Comparison of ENCODE assay signal across 8 mouse cellular contexts in genomic region chr2:71580632-71581466, GRCm38 (mm10). TPM values are rescaled to one million over a fixed set of nuclear protein-coding genes. Genes with fewer than 3 reads are reported as not detected.
DNase-seq lines count a peak whose midpoint lies in the region; ATAC-seq and TF ChIP-seq lines count a peak whose summit lies in the region.

No protein-coding gene starts in this region.

- 11% methylated on average over 50 of the region's 50 CpGs for WGBS in forebrain, embryonic 12.5 days
- WGBS in heart, postnatal 0 days: 8% methylated on average over 50 of the region's 50 CpGs
- 11% methylated on average over 50 of the region's 50 CpGs for WGBS in neural tube, embryonic 13.5 days

- no peak overlapping the region for H3K27ac ChIP-seq in forebrain, embryonic 12.5 days
- H3K27ac ChIP-seq in heart, postnatal 0 days (ENCODE audit: low read depth): no peak overlapping the region
- no peak overlapping the region for H3K27ac ChIP-seq in neural tube, embryonic 13.5 days (replicated peaks)

- peaks cover 9% of the 10 kb centered on the region; the same call in 1 of the 2 replicates for H3K27me3 ChIP-seq in forebrain, embryonic 12.5 days
- H3K27me3 ChIP-seq in heart, postnatal 0 days (ENCODE audit: control insufficient read depth, insufficient read depth, low read length): no peaks in the 10 kb centered on the region
- H3K27me3 ChIP-seq in neural tube, embryonic 13.5 days: 0 out of 2 replicates have a peak, but pooled peaks cover 2% of the 10 kb centered on the region

- no peaks in the 10 kb centered on the region for H3K36me3 ChIP-seq in forebrain, embryonic 12.5 days (replicated peaks)
- H3K36me3 ChIP-seq in heart, postnatal 0 days (replicated peaks; ENCODE audit: control insufficient read depth, insufficient read depth, low read length): no peaks in the 10 kb centered on the region
- no peaks in the 10 kb centered on the region for H3K36me3 ChIP-seq in neural tube, embryonic 13.5 days

- no peak for TF ChIP-seq EP300 in heart, postnatal 0 days (IDR thresholded peaks at IDR 0.05; ENCODE audit: low read depth)

- H3K4me3 ChIP-seq in forebrain, embryonic 12.5 days (replicated peaks): peak overlapping the region; percentile 52
- peak overlapping the region; percentile 55 for H3K4me3 ChIP-seq in heart, postnatal 0 days (ENCODE audit: low read depth, low read length)
- H3K4me3 ChIP-seq in neural tube, embryonic 13.5 days: peak overlapping the region; percentile 48

- H3K9me3 ChIP-seq in forebrain, embryonic 12.5 days: no peaks in the 10 kb centered on the region
- 0 out of 2 replicates have a peak, but pooled peaks cover 6% of the 10 kb centered on the region for H3K9me3 ChIP-seq in heart, postnatal 0 days (replicated peaks; ENCODE audit: control insufficient read depth, low read length)
- H3K9me3 ChIP-seq in neural tube, embryonic 13.5 days: no peaks in the 10 kb centered on the region

- TF ChIP-seq CTCF in heart, postnatal 0 days (IDR thresholded peaks at IDR 0.05; ENCODE audit: low read depth): peak; percentile 55

- ATAC-seq in forebrain, embryonic 12.5 days (ENCODE audit: low FRiP score): peak; percentile 84
- peak; percentile 86 for ATAC-seq in heart, postnatal 0 days (ENCODE audit: insufficient read depth, low read depth)
- peak; percentile 88 for ATAC-seq in neural tube, embryonic 13.5 days (ENCODE audit: low read depth)

- peak overlapping the region; percentile 66 for H3K4me2 ChIP-seq in forebrain, embryonic 12.5 days
- H3K4me2 ChIP-seq in heart, postnatal 0 days (ENCODE audit: low read depth, low read length): peak overlapping the region; percentile 80
- H3K4me2 ChIP-seq in neural tube, embryonic 13.5 days: peak overlapping the region; percentile 71

- H3K9ac ChIP-seq in forebrain, embryonic 12.5 days: peak overlapping the region; percentile 54
- H3K9ac ChIP-seq in heart, postnatal 0 days (replicated peaks; ENCODE audit: low read depth, low read length): 0 out of 2 replicates have a peak overlapping the region, but pooled peaks have one; percentile 4
- H3K9ac ChIP-seq in neural tube, embryonic 13.5 days: peak overlapping the region; percentile 71

- H3K4me1 ChIP-seq in forebrain, embryonic 12.5 days: peaks cover 4% of the 10 kb centered on the region; the same call in 1 of the 2 replicates
- H3K4me1 ChIP-seq in heart, postnatal 0 days (ENCODE audit: control insufficient read depth, insufficient read depth): no peaks in the 10 kb centered on the region
- H3K4me1 ChIP-seq in neural tube, embryonic 13.5 days (replicated peaks): no peaks in the 10 kb centered on the region

- peak; percentile 44 for DNase-seq in CD4-positive helper T cell, adult 2 months (ENCODE audit: low read depth, low spot score)
- DNase-seq in adrenal gland, adult 2 months: peak; percentile 80
- peak; percentile 29 for DNase-seq in heart, postnatal 0 days (ENCODE audit: low spot score)
- DNase-seq in kidney, postnatal 25 days: peak; percentile 58 to 77
- peak; percentile 28 to 39 for DNase-seq in lung, adult 18-20 months
- peak; percentile 76 for DNase-seq in thymus, postnatal 14 days

RNA-seq across cellular contexts. Expression of gene Dlx2, which starts 34.3 kb away (rescaled TPM):
- under 1 TPM; 0.26 to 0.28 TPM for total RNA-seq in adrenal gland, adult 2 months (2021)
- 0.54 and 0.80 TPM in 2 replicates for polyA plus RNA-seq in adrenal gland, adult 2 months (2012; rRNA removed)
- 85.9 and 133 TPM in 2 replicates for polyA plus RNA-seq in forebrain, embryonic 12.5 days (2016; fragmentation: Nextera tagmentation; extraction: Ambion mirVana)
- total RNA-seq in heart, postnatal 0 days (2014; rRNA removed; ENCODE audit: low replicate concordance): 1.1 TPM in 1 of 2 replicates, not detected in the other
- polyA plus RNA-seq in heart, postnatal 0 days (2015; fragmentation: Nextera tagmentation; extraction: Ambion mirVana): not detected in 2 replicates
- 0.22 and 0.73 TPM in 2 replicates for polyA plus RNA-seq in neural tube, embryonic 13.5 days (2015; fragmentation: Nextera tagmentation; extraction: Ambion mirVana)

RNA-seq across cellular contexts. Expression of gene Dlx1, which starts 52.9 kb away (rescaled TPM):
- under 1 TPM; 0.14 to 0.31 TPM for total RNA-seq in adrenal gland, adult 2 months (2021)
- polyA plus RNA-seq in adrenal gland, adult 2 months (2012; rRNA removed): 0.26 and 1.2 TPM in 2 replicates
- polyA plus RNA-seq in forebrain, embryonic 12.5 days (2016; fragmentation: Nextera tagmentation; extraction: Ambion mirVana): 207 and 300 TPM in 2 replicates
- total RNA-seq in heart, postnatal 0 days (2014; rRNA removed; ENCODE audit: low replicate concordance): not detected in 2 replicates
- polyA plus RNA-seq in heart, postnatal 0 days (2015; fragmentation: Nextera tagmentation; extraction: Ambion mirVana): 0.05 TPM in 1 of 2 replicates, not detected in the other
- polyA plus RNA-seq in neural tube, embryonic 13.5 days (2015; fragmentation: Nextera tagmentation; extraction: Ambion mirVana): 0.77 and 1.3 TPM in 2 replicates

Comparison
In these comparisons a context has a peak if more than half of its experiments do, and no peak if none do; other contexts are left out.
1. DNase-seq: peak in every context shown above with its lines; median percentile 80 in adrenal gland, adult 2 months; 76 in thymus, postnatal 14 days; 68 in kidney, postnatal 25 days; 44 in CD4-positive helper T cell, adult 2 months; 34 in lung, adult 18-20 months; 29 in heart, postnatal 0 days.
2. H3K9ac ChIP-seq: peak in every context shown above with its lines; median percentile 71 in neural tube, embryonic 13.5 days; 54 in forebrain, embryonic 12.5 days; 4 in heart, postnatal 0 days.
3. RNA of gene Dlx2, which starts 34.3 kb away (polyA plus RNA-seq): 85.9 to 133 TPM in forebrain, embryonic 12.5 days; 0.54 to 0.80 TPM in adrenal gland, adult 2 months, 0.22 to 0.73 TPM in neural tube, embryonic 13.5 days and not detected in heart, postnatal 0 days; every median in the first group is over 10 times any median in the second.
4. RNA of gene Dlx1, which starts 52.9 kb away (polyA plus RNA-seq): 207 to 300 TPM in forebrain, embryonic 12.5 days; 0.26 to 1.2 TPM in adrenal gland, adult 2 months, 0.77 to 1.3 TPM in neural tube, embryonic 13.5 days and 0.05 TPM in heart, postnatal 0 days; every median in the first group is over 10 times any median in the second.
5. Peak in every context shown above with its lines, with median percentiles within 50 percentile points of each other: ATAC-seq, H3K4me2 ChIP-seq and H3K4me3 ChIP-seq.